Mouse (Mus musculus) heart, embryonic 16.5 days (tissue): Measurements from ENCODE around the gene Prr23a1. TPM values are rescaled to one million over a fixed set of nuclear protein-coding genes. Genes with fewer than 3 reads are reported as not detected.
A peak's percentile ranks its signal among the peaks of the same experiment; 100 is the strongest.

ENCODE experiments used
- ATAC-seq: fragments of 200-750 bp; cut with Nextera tagmentation; replicated peaks from 2 replicates; pipeline ENCODE4 v1.8.0; 2017; ENCODE audit warnings: moderate number of reproducible peaks; ENCODE audit not compliant: insufficient read depth, low FRiP score; ENCODE audit errors: extremely low read depth
- H3K27ac ChIP-seq: fragments of 300-500 bp; sonication (generic); 2 replicates; pipeline ENCODE4 v1.5.1; 2014; ENCODE audit warnings: mild to moderate bottlenecking, low read length, control low read depth, moderate library complexity
- H3K27me3 ChIP-seq: fragments of 300-500 bp; sonication (generic); 2 replicates; pipeline ENCODE4 v1.6.1; 2014; ENCODE audit warnings: low read length, mixed read lengths; ENCODE audit not compliant: control insufficient read depth, insufficient read depth
- H3K36me3 ChIP-seq: fragments of 300-500 bp; sonication (generic); 2 replicates; pipeline ENCODE4 v1.6.1; 2014; ENCODE audit not compliant: control insufficient read depth, insufficient read depth
- H3K4me1 ChIP-seq: fragments of 300-500 bp; sonication (generic); 2 replicates; pipeline ENCODE4 v1.6.1; 2014; ENCODE audit warnings: low read length, mixed read lengths; ENCODE audit not compliant: control insufficient read depth, insufficient read depth
- H3K4me2 ChIP-seq: fragments of 300-500 bp; sonication (generic); 2 replicates; pipeline ENCODE4 v1.6.1; 2014; ENCODE audit warnings: low read depth, mild to moderate bottlenecking, control low read depth, low read length
- H3K4me3 ChIP-seq: fragments of 300-500 bp; sonication (generic); 2 replicates; pipeline ENCODE4 v1.5.1; 2014; ENCODE audit warnings: mild to moderate bottlenecking, control low read depth, low read length
- H3K9ac ChIP-seq: fragments of 300-500 bp; sonication (generic); 2 replicates; pipeline ENCODE4 v1.6.1; 2014; ENCODE audit warnings: low read length, control low read depth
- H3K9me3 ChIP-seq: fragments of 300-500 bp; sonication (generic); replicated peaks from 2 replicates; pipeline ENCODE4 v1.6.1; 2016; ENCODE audit warnings: low read length; ENCODE audit not compliant: control insufficient read depth
- WGBS: fragments of 180-500 bp; shearing (Covaris S2); extraction: QIAGEN DNeasy Blood & Tissue Kit; methylation state at CpG from one replicate; pipeline ENCODE4 v1.1.7; 2014; 5-methylcytosine and 5-hydroxymethylcytosine counted together
- polyA plus RNA-seq: library from polyadenylated mRNA; unstranded; fragments of >200 nt; fragmentation: Nextera tagmentation; extraction: Ambion mirVana; gene quantifications from 2 replicates; pipeline ENCODE4 v1.2.1, GENCODE M21; 2015

The Prr23a1 gene
- polyA plus RNA-seq, 1 experiment from 2014 or later = not detected

GRCm38 (mm10) chr9:98864571-98864970 is 22.3 kb downstream of the Prr23a1 start, which contains the start of gene Prr23a3:
Gene Prr23a3, plus strand, starts transcription at chr9:98864767.
- Histone ChIP-seq H3K4me3 (no peak within 1 kb of the TSS), H3K36me3 (no peaks in the 10 kb centered on the region), H3K9me3 (no peaks in the 10 kb centered on the region), H3K4me1 (no peaks in the 10 kb centered on the region), H3K27me3 (peaks cover 10% of the 10 kb centered on the region), H3K27ac (no peak within 1 kb of the TSS), H3K9ac (no peak within 1 kb of the TSS), H3K4me2 (peak within 1 kb of the TSS; percentile 39; the same call in 1 of the 2 replicates)
- 41% methylated on average over 22 of the region's 22 CpGs for WGBS
- ATAC-seq = no peak

Other genes with a start within 250 kb of the Prr23a1 start
- gene Mrps22, start 240.8 kb upstream of the Prr23a1 start, polyA plus RNA-seq = 60.4 and 66.7 TPM in 2 replicates
- not detected in 2 replicates for gene Prr23a2, start 14.0 kb downstream of the Prr23a1 start, polyA plus RNA-seq
- gene Prr23a3, start 22.3 kb downstream of the Prr23a1 start, polyA plus RNA-seq = not detected in 2 replicates
- gene 7420426K07Rik, start 60.6 kb downstream of the Prr23a1 start, polyA plus RNA-seq = not detected in 2 replicates
- 0.05 TPM in 1 of 2 replicates, not detected in the other for gene Foxl2, start 112.8 kb downstream of the Prr23a1 start, polyA plus RNA-seq
- gene Faim, start 143.9 kb downstream of the Prr23a1 start, polyA plus RNA-seq = 25.4 and 32.5 TPM in 2 replicates
- 0.12 and 0.45 TPM in 2 replicates for gene Gm1123, start 193.2 kb downstream of the Prr23a1 start, polyA plus RNA-seq